Mouse (Mus musculus) stomach, postnatal 0 days (tissue): Measurements from ENCODE around the gene Gm11939.

Source experiments
- CTCF ChIP-seq: IDR thresholded peaks from 2 replicates; pipeline ENCODE4 v1.5.1; 2016; ENCODE audit warnings: antibody characterized with exemption, low read depth, mild to moderate bottlenecking, moderate library complexity
- EP300 ChIP-seq: optimal IDR thresholded peaks from 2 replicates; pipeline ENCODE3; 2016; ENCODE audit warnings: antibody characterized with exemption

DNA sequence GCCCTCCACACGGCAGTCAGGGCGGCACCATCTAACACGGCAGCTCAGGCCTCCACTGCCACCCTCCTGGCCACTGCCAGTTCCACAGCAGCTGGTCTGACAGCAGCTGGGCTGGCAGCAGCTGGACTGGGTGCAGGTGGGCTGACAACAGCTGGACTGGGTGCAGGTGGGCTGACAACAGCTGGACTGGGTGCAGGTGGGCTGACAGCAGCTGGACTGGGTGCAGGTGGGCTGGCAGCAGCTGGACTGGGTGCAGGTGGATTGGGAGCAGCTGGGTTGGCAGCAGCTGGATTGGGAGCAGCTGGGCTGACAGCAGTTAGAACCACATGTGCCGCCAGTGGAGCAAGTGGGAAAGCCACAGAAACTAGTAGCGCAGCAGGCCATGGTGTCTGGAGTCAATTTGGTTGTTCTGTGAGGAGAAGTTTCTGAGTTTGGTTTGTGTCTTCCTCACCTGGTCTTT is 24.0 kb upstream of the Gm11939 start, which contains the start of gene Krtap1-4:
- no peak for TF ChIP-seq CTCF
- no peak for TF ChIP-seq EP300
